8 mouse cellular contexts compared by ENCODE assay signal in genomic region chr5:145280371-145281143, GRCm38 (mm10). TPM values are rescaled to one million over a fixed set of nuclear protein-coding genes. Genes with fewer than 3 reads are reported as not detected.
A peak's percentile ranks its signal among the peaks of the same experiment; 100 is the strongest.
DNase-seq lines count a peak whose midpoint lies in the region; ATAC-seq and TF ChIP-seq lines count a peak whose summit lies in the region.

TSS of gene Zscan25 (plus strand) at chr5:145280500.

- H3K27me3 ChIP-seq in C2C12 (ENCODE audit: control insufficient read depth, insufficient read depth, insufficient read length): no peaks in the 10 kb centered on the region
- no peaks in the 10 kb centered on the region for H3K27me3 ChIP-seq in erythroblast, embryonic 14.5 days (ENCODE audit: control insufficient read depth)
- no peaks in the 10 kb centered on the region for H3K27me3 ChIP-seq in heart, embryonic 11.5 days (ENCODE audit: control insufficient read depth, insufficient read depth, low read length)
- no peaks in the 10 kb centered on the region for H3K27me3 ChIP-seq in kidney, embryonic 16.5 days (ENCODE audit: insufficient read depth, low read length)
- no peaks in the 10 kb centered on the region for H3K27me3 ChIP-seq in liver, adult 2 months (ENCODE audit: control insufficient read depth, insufficient read depth, low read length)
- no peaks in the 10 kb centered on the region for H3K27me3 ChIP-seq in myocyte (ENCODE audit: control insufficient read depth, insufficient read depth, insufficient read length)
- H3K27me3 ChIP-seq in splenic B cell, adult 2 months (ENCODE audit: control insufficient read depth, insufficient read depth, low read length, poor library complexity, severe bottlenecking): no peaks in the 10 kb centered on the region

- DNase-seq in brain, embryonic 14.5 days (ENCODE audit: low read depth): peak; percentile 98
- peak; percentile 88 for DNase-seq in liver, adult 2 months (ENCODE audit: extremely low read depth, low read depth, low spot score)
- DNase-seq in splenic B cell, adult 2 months (ENCODE audit: low read depth, low spot score): peak; percentile 93

- H3K79me2 ChIP-seq in C2C12 (ENCODE audit: control insufficient read depth, insufficient read depth) (peaks cover 43% of the 10 kb centered on the region), myocyte (ENCODE audit: control insufficient read depth, insufficient read depth) (peaks cover 28% of the 10 kb centered on the region)
- peaks cover 9% of the 10 kb centered on the region; the same call in 1 of the 2 replicates for H3K79me2 ChIP-seq in liver, adult 2 months (ENCODE audit: control insufficient read depth, insufficient read depth, low read length)

- no peaks in the 10 kb centered on the region for H3K9me3 ChIP-seq in erythroblast, embryonic 14.5 days (ENCODE audit: control insufficient read depth, low read length)
- H3K9me3 ChIP-seq in heart, embryonic 11.5 days (replicated peaks; ENCODE audit: control insufficient read depth, low read length): no peaks in the 10 kb centered on the region
- H3K9me3 ChIP-seq in kidney, embryonic 16.5 days (ENCODE audit: low read length): no peaks in the 10 kb centered on the region

- H3K4me3 ChIP-seq in C2C12 (ENCODE audit: insufficient read depth, poor library complexity, severe bottlenecking): peak within 1 kb of the TSS; percentile 75
- H3K4me3 ChIP-seq in erythroblast, embryonic 14.5 days (replicated peaks): peak within 1 kb of the TSS; percentile 93
- peak within 1 kb of the TSS; percentile 73 for H3K4me3 ChIP-seq in heart, embryonic 11.5 days (ENCODE audit: low read depth, low read length)
- H3K4me3 ChIP-seq in kidney, embryonic 16.5 days (ENCODE audit: low read length): peak within 1 kb of the TSS; percentile 97
- H3K4me3 ChIP-seq in liver, adult 2 months (ENCODE audit: insufficient read depth, low read depth, low read length): peak within 1 kb of the TSS; percentile 80
- peak within 1 kb of the TSS; percentile 67 for H3K4me3 ChIP-seq in myocyte

- H3K4me2 ChIP-seq in heart, embryonic 11.5 days: peak within 1 kb of the TSS; percentile 90
- peak within 1 kb of the TSS; percentile 93 for H3K4me2 ChIP-seq in kidney, embryonic 16.5 days (replicated peaks; ENCODE audit: low read depth, low read length)
- peak within 1 kb of the TSS; percentile 100 for H3K4me2 ChIP-seq in myocyte (ENCODE audit: low read depth)

- peaks cover 21% of the 10 kb centered on the region for H3K4me1 ChIP-seq in erythroblast, embryonic 14.5 days (ENCODE audit: control insufficient read depth)
- H3K4me1 ChIP-seq in heart, embryonic 11.5 days (ENCODE audit: control insufficient read depth, insufficient read depth, low read length): 0 out of 2 replicates have a peak, but pooled peaks cover 4% of the 10 kb centered on the region
- peaks cover 9% of the 10 kb centered on the region for H3K4me1 ChIP-seq in kidney, embryonic 16.5 days (ENCODE audit: insufficient read depth, low read length)
- H3K4me1 ChIP-seq in liver, adult 2 months (ENCODE audit: control insufficient read depth, insufficient read depth, low read length): no peaks in the 10 kb centered on the region

- under 1% methylated on average over 50 of the region's 50 CpGs for WGBS in heart, embryonic 11.5 days (ENCODE audit: insufficient replicate concordance)
- under 1% methylated on average over 50 of the region's 50 CpGs for WGBS in kidney, embryonic 16.5 days
- under 1% methylated on average over 50 of the region's 50 CpGs for WGBS in liver, adult 2 months

- TF ChIP-seq POLR2A in brain, embryonic 14.5 days (IDR thresholded peaks at IDR 0.05; ENCODE audit: borderline replicate concordance, extremely low read depth, insufficient read depth, insufficient read length, poor library complexity, severe bottlenecking): peak; percentile 93
- peak; percentile 70 for TF ChIP-seq POLR2A in liver, adult 2 months (IDR thresholded peaks at IDR 0.05; ENCODE audit: extremely low read depth, insufficient read depth, low read length)
- peak; percentile 85 for TF ChIP-seq POLR2A in myocyte (IDR thresholded peaks at IDR 0.05; ENCODE audit: insufficient read length, low read depth)

- peak within 1 kb of the TSS; percentile 92 for H3K27ac ChIP-seq in heart, embryonic 11.5 days (ENCODE audit: low read depth, low read length)
- peak within 1 kb of the TSS; percentile 92 for H3K27ac ChIP-seq in kidney, embryonic 16.5 days (ENCODE audit: low read length)
- H3K27ac ChIP-seq in liver, adult 2 months (replicated peaks; ENCODE audit: insufficient read depth, low read depth, low read length): peak within 1 kb of the TSS; percentile 84

- peak within 1 kb of the TSS; percentile 84 for H3ac ChIP-seq in C2C12 (ENCODE audit: control insufficient read depth, insufficient read length, low read depth)
- peak within 1 kb of the TSS; percentile 49 for H3ac ChIP-seq in myocyte (ENCODE audit: control insufficient read depth, insufficient read length)

- no peak for TF ChIP-seq CTCF in C2C12 (IDR thresholded peaks at IDR 0.05; ENCODE audit: control insufficient read depth, insufficient read depth, insufficient read length)
- no peak for TF ChIP-seq CTCF in brain, embryonic 14.5 days (IDR thresholded peaks at IDR 0.05; ENCODE audit: borderline replicate concordance, extremely low read depth, insufficient read depth, insufficient read length)
- TF ChIP-seq CTCF in liver, adult 2 months (IDR thresholded peaks at IDR 0.05; ENCODE audit: low read depth, low read length): no peak

- peak within 1 kb of the TSS; percentile 92 for H3K9ac ChIP-seq in heart, embryonic 11.5 days (ENCODE audit: low read depth, low read length)
- peak within 1 kb of the TSS; percentile 84 for H3K9ac ChIP-seq in kidney, embryonic 16.5 days (replicated peaks; ENCODE audit: low read length)
- H3K9ac ChIP-seq in liver, adult 2 months (ENCODE audit: low read depth, low read length): peak within 1 kb of the TSS; percentile 86

- H3K79me3 ChIP-seq in C2C12 (ENCODE audit: low read depth): peaks cover 34% of the 10 kb centered on the region

- ATAC-seq in heart, embryonic 11.5 days (replicated peaks; ENCODE audit: insufficient number of reproducible peaks, low FRiP score, low TSS enrichment): peak; percentile 99
- peak; percentile 100 for ATAC-seq in kidney, embryonic 16.5 days (ENCODE audit: low FRiP score, low TSS enrichment)

- H3K36me3 ChIP-seq in C2C12 (ENCODE audit: control insufficient read depth, insufficient read depth) (peaks cover 20% of the 10 kb centered on the region), myocyte (ENCODE audit: control insufficient read depth, insufficient read depth) (peaks cover 6% of the 10 kb centered on the region)
- peaks cover 35% of the 10 kb centered on the region for H3K36me3 ChIP-seq in erythroblast, embryonic 14.5 days (ENCODE audit: control insufficient read depth)
- H3K36me3 ChIP-seq in heart, embryonic 11.5 days (ENCODE audit: control insufficient read depth, insufficient read depth, low read length): peaks cover 20% of the 10 kb centered on the region
- peaks cover 27% of the 10 kb centered on the region for H3K36me3 ChIP-seq in kidney, embryonic 16.5 days (ENCODE audit: insufficient read depth, low read length)
- peaks cover 7% of the 10 kb centered on the region; the same call in 1 of the 2 replicates for H3K36me3 ChIP-seq in liver, adult 2 months (ENCODE audit: control insufficient read depth, insufficient read depth, low read length)
- peaks cover 2% of the 10 kb centered on the region for H3K36me3 ChIP-seq in splenic B cell, adult 2 months (ENCODE audit: control insufficient read depth, insufficient read depth, low read length, poor library complexity, severe bottlenecking)

TF ChIP-seq in C2C12, 6 proteins besides CTCF, POLR2A, EP300 and RAD21:
- TF ChIP-seq MYOD1 (IDR thresholded peaks at IDR 0.05; ENCODE audit: control insufficient read depth, insufficient read length, low read depth) (peak; percentile 38), USF1 (IDR thresholded peaks at IDR 0.05; ENCODE audit: low read depth) (no peak), CEBPB (IDR thresholded peaks at IDR 0.05; ENCODE audit: low read depth) (no peak), MYOG (IDR thresholded peaks at IDR 0.05; ENCODE audit: control insufficient read depth, extremely low read depth, insufficient read length) (no peak), MAX (IDR thresholded peaks at IDR 0.05) (peak; percentile 19)

TF ChIP-seq in myocyte, 11 proteins besides CTCF, POLR2A, EP300 and RAD21:
- TF ChIP-seq POLR2AphosphoS2 (IDR thresholded peaks at IDR 0.05; ENCODE audit: insufficient read length, low read depth) (peak; percentile 93), MYOD1 (IDR thresholded peaks at IDR 0.05; ENCODE audit: control insufficient read depth in 1 of 3, insufficient read length in 2 of 3, low read depth in 2 of 3) (peak in 2 of 3 experiments; percentile 79 to 82), TCF3 (IDR thresholded peaks at IDR 0.05; ENCODE audit: insufficient read length, low read depth) (peak; percentile 13), REST (IDR thresholded peaks at IDR 0.05; ENCODE audit: insufficient read depth, insufficient read length) (no peak), USF1 (IDR thresholded peaks at IDR 0.05; ENCODE audit: low read depth) (no peak), CEBPB (IDR thresholded peaks at IDR 0.05; ENCODE audit: insufficient read depth, poor library complexity, severe bottlenecking) (no peak), MYOG (IDR thresholded peaks at IDR 0.05; ENCODE audit: control insufficient read depth in 1 of 3, insufficient read depth in 1 of 3, insufficient read length in 2 of 3, low read depth in 2 of 3) (peak; percentile 7 to 85 (median 85)), E2F4 (IDR thresholded peaks at IDR 0.05; ENCODE audit: insufficient read depth) (no peak)

RNA-seq across cellular contexts. Expression of gene Zscan25, which starts in this region (rescaled TPM):
- 10.4 TPM for polyA plus RNA-seq in C2C12 (2012; fragmentation: generic; extraction: Trizol)
- 20.4 and 21.4 TPM in 2 replicates for polyA plus RNA-seq in brain, embryonic 14.5 days (2012; rRNA removed)
- 1.3 and 1.7 TPM in 2 replicates for polyA plus RNA-seq in erythroblast, embryonic 14.5 days (2012)
- 0.23 and 0.94 TPM in 2 replicates for polyA plus RNA-seq in heart, embryonic 11.5 days (2014; fragmentation: Nextera tagmentation; extraction: Ambion mirVana)
- polyA plus RNA-seq in kidney, embryonic 16.5 days (2015; fragmentation: Nextera tagmentation; extraction: Ambion mirVana): 0.56 and 0.60 TPM in 2 replicates
- 3.0 and 3.5 TPM in 2 replicates for total RNA-seq in liver, adult 2 months (2014; rRNA removed)
- polyA plus RNA-seq in liver, adult 2 months (2012; rRNA removed): 6.5 and 6.7 TPM in 2 replicates
- polyA plus RNA-seq in myocyte (2012; fragmentation: generic; extraction: Trizol): 10.0 TPM

Comparison
In these comparisons a context has a peak if more than half of its experiments do, and no peak if none do; other contexts are left out.
1. Peak in every context shown above with its lines: DNase-seq, ATAC-seq, H3K4me3 ChIP-seq and H3K27ac ChIP-seq.
2. Peak in ATAC-seq, H3K4me3 ChIP-seq, H3K27ac ChIP-seq, H3K9ac ChIP-seq and H3K4me2 ChIP-seq in heart, embryonic 11.5 days; RNA of the gene not detected or under 1 TPM.
3. Peak in ATAC-seq, H3K4me3 ChIP-seq, H3K27ac ChIP-seq, H3K9ac ChIP-seq and H3K4me2 ChIP-seq in kidney, embryonic 16.5 days; RNA of the gene not detected or under 1 TPM.